Mouse (Mus musculus) heart, postnatal 14 days (tissue): ENCODE measurements around the gene Csgalnact2. TPM values are rescaled to one million over a fixed set of nuclear protein-coding genes. Genes with fewer than 3 reads are reported as not detected.

ENCODE experiments used
- DNase-seq, 2 experiments: peaks; one replicate each; pipeline ENCODE4 v3.0.0; 2021 to 2022
- intact Hi-C: fragments of 180-260 bp; cut with DNase I; formaldehyde crosslinking; loops from one replicate; pipeline ENCODE4 v1.15.1; 2025
- total RNA-seq, 2 experiments: library from RNA; stranded (reverse); gene quantifications; 2 replicates each; pipeline ENCODE4 v1.2.3; 2021

Csgalnact2 gene
- total RNA-seq, 2 experiments from 2014 or later: 14.5 to 15.7 TPM

- no peak for DNase-seq
- intact Hi-C loops: no loop called here
Measured at GRCm38 (mm10) chr6:118150128-118150527, 11.2 kb upstream of the Csgalnact2 start.

- DNase-seq: no peak
- intact Hi-C loops: no loop called here
Measured at GRCm38 (mm10) chr6:118140961-118141360, 2.0 kb upstream of the Csgalnact2 start.

GRCm38 (mm10) chr6:118137148-118137547, 1.8 kb downstream of the Csgalnact2 start:
- intact Hi-C loops: no loop called here
- no peak for DNase-seq

- no peak for DNase-seq
- intact Hi-C loops: no loop called here
Measured at GRCm38 (mm10) chr6:118134461-118134860, 4.5 kb downstream of the Csgalnact2 start.

GRCm38 (mm10) chr6:118130022-118130421, 8.9 kb downstream of the Csgalnact2 start:
- DNase-seq: no peak
- intact Hi-C loops: no loop called here

GRCm38 (mm10) chr6:118127827-118128487, 11.0 kb downstream of the Csgalnact2 start:
- intact Hi-C loops: no loop called here

GRCm38 (mm10) chr6:118127198-118127597, 11.7 kb downstream of the Csgalnact2 start:
- intact Hi-C loops: no loop called here
- no peak for DNase-seq

More at GRCm38 (mm10) chr6:118127827-118128487, 11.0 kb downstream of the Csgalnact2 start:
- no peak for DNase-seq

- DNase-seq: no peak
- intact Hi-C loops: no loop called here
Measured at GRCm38 (mm10) chr6:118126577-118126976, 12.4 kb downstream of the Csgalnact2 start.

- no peak for DNase-seq
- intact Hi-C loops: no loop called here
Measured at GRCm38 (mm10) chr6:118122767-118123166, 16.2 kb downstream of the Csgalnact2 start.

- no peak for DNase-seq
- intact Hi-C loops: no loop called here
Measured at GRCm38 (mm10) chr6:118111810-118112209, 27.1 kb downstream of the Csgalnact2 start.

GRCm38 (mm10) chr6:118099311-118099802, 39.6 kb downstream of the Csgalnact2 start:
- peak; percentile 3 to 25 for DNase-seq
- intact Hi-C loops: loop anchor here (5.0 kb wide), 1 partner anchor 167 kb away; no protein-coding TSS in a partner anchor

- intact Hi-C loops: loop anchor here (5.0 kb wide), 1 partner anchor 166 kb away; no protein-coding TSS in a partner anchor
- DNase-seq: peak in 1 of 2 experiments; percentile 1
Measured at GRCm38 (mm10) chr6:118097765-118098365, 41.1 kb downstream of the Csgalnact2 start.

- DNase-seq: peak in 1 of 2 experiments; percentile 0
- intact Hi-C loops: no loop called here
Measured at GRCm38 (mm10) chr6:118090827-118091226, 48.1 kb downstream of the Csgalnact2 start.

GRCm38 (mm10) chr6:118088750-118089440, 50.0 kb downstream of the Csgalnact2 start:
- peak in 1 of 2 experiments; percentile 1 for DNase-seq
- intact Hi-C loops: no loop called here

- DNase-seq: peak in 1 of 2 experiments; percentile 2
- intact Hi-C loops: no loop called here
Measured at GRCm38 (mm10) chr6:118087955-118088354, 51.0 kb downstream of the Csgalnact2 start.

GRCm38 (mm10) chr6:118084596-118084995, 54.3 kb downstream of the Csgalnact2 start:
- intact Hi-C loops: no loop called here
- DNase-seq: peak in 1 of 2 experiments; percentile 0

- DNase-seq: peak in 1 of 2 experiments; percentile 0
- intact Hi-C loops: no loop called here
Measured at GRCm38 (mm10) chr6:118083608-118084007, 55.3 kb downstream of the Csgalnact2 start.

- no peak for DNase-seq
- intact Hi-C loops: no loop called here
Measured at GRCm38 (mm10) chr6:118082384-118082783, 56.6 kb downstream of the Csgalnact2 start.

GRCm38 (mm10) chr6:118080711-118081110, 58.2 kb downstream of the Csgalnact2 start:
- no peak for DNase-seq
- intact Hi-C loops: no loop called here

- DNase-seq: no peak
- intact Hi-C loops: no loop called here
Measured at GRCm38 (mm10) chr6:118079762-118080465, 59.0 kb downstream of the Csgalnact2 start.
